18 mouse cellular contexts compared by ENCODE assay signal in the genomic region with DNA sequence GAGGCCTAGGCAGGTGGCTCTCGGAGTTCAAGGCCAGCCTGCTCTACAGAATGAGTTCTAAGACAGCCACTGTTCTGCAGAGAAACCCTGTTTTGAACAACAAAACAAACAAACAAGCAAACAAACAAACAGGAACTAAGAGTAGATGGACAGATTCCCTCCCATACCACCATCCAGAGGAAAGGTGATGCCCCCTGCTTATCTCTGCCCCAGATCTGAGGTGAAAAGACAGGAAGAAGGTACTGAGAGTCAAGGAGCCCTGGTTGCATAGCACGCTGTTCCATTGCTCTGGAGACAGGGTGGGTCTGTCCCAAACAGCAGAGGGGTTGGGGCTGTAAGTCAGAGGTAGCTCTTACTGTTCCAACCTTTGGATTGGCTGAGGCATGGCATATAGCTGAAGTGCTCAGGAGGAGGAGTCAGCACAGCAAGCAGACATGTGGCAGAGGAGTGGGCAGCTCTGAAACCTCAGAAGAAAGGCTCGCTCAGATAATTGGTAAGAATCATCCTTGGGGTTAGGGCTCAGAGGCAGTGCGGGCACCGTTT. TPM values are rescaled to one million over a fixed set of nuclear protein-coding genes. Genes with fewer than 3 reads are reported as not detected.
"Had no signal": no experiment of that assay in that cellular context is flagged by ENCODE, and none has a peak within 500 bp of the region (broad histone marks: within the 10 kb centered on the region; RNA-seq: fewer than 3 reads in every experiment).

Ccr8 (plus strand) TSS at position 419 of the 543 bp plus-strand sequence.

- H3K4me2 ChIP-seq: limb, embryonic 12.5 days; midbrain, embryonic 12.5 days; stomach, embryonic 15.5 days had no signal

- DNase-seq: kidney, adult 11 months; kidney, adult 9 months; kidney, postnatal 10 days; kidney, postnatal 4 days; liver; lung, adult 18-20 months; right cerebral cortex, postnatal 14 days had no signal

- H3K27me3 ChIP-seq: limb, embryonic 12.5 days; midbrain, embryonic 12.5 days; stomach, embryonic 15.5 days had no signal

- H3K9ac ChIP-seq: limb, embryonic 12.5 days; liver, embryonic 14.5 days; midbrain, embryonic 12.5 days; stomach, embryonic 15.5 days had no signal

- H3K4me3 ChIP-seq: layer of hippocampus, adult 2 months; limb, embryonic 12.5 days; midbrain, embryonic 12.5 days; stomach, embryonic 15.5 days had no signal

- H3K9me3 ChIP-seq: midbrain, embryonic 12.5 days; stomach, embryonic 15.5 days had no signal

- H3K27ac ChIP-seq: layer of hippocampus, adult 2 months; limb, embryonic 12.5 days; liver, embryonic 14.5 days; midbrain, embryonic 12.5 days; stomach, embryonic 15.5 days had no signal

- H3K36me3 ChIP-seq: limb, embryonic 12.5 days; midbrain, embryonic 12.5 days; stomach, embryonic 15.5 days had no signal

- H3K4me1 ChIP-seq: limb, embryonic 12.5 days; midbrain, embryonic 12.5 days; stomach, embryonic 15.5 days had no signal

- ATAC-seq: midbrain, embryonic 16.5 days had no signal

RNA-seq across cellular contexts. Expression of gene Ccr8, which starts in this region (rescaled TPM):
- total RNA-seq: layer of hippocampus, adult 2 months; layer of hippocampus, postnatal 10 days; left cerebral cortex, postnatal 36 days; megakaryocyte-erythroid progenitor cell, adult 5-6 weeks had no signal
- polyA plus RNA-seq: limb, embryonic 12.5 days; liver, embryonic 14.5 days; midbrain, embryonic 12.5 days; midbrain, embryonic 16.5 days; neural tube, embryonic 14.5 days; testis, adult 2 months had no signal
